Mouse (Mus musculus) stomach, embryonic 16.5 days (tissue): ENCODE data around the gene Fancg. TPM values are rescaled to one million over a fixed set of nuclear protein-coding genes. Genes with fewer than 3 reads are reported as not detected.

Source experiments
- ATAC-seq: fragments of 200-750 bp; cut with Nextera tagmentation; 2 replicates; pipeline ENCODE4 v1.8.0; 2017; ENCODE audit warnings: moderate number of reproducible peaks, moderate TSS enrichment; ENCODE audit not compliant: insufficient read depth, low FRiP score
- H3K27ac ChIP-seq: fragments of 300-500 bp; sonication (generic); 2 replicates; pipeline ENCODE4 v1.5.1; 2014; ENCODE audit warnings: low read length
- H3K27me3 ChIP-seq: fragments of 300-500 bp; sonication (generic); 2 replicates; pipeline ENCODE4 v1.6.1; 2014; ENCODE audit warnings: low read length, control low read depth, mixed read lengths; ENCODE audit not compliant: control insufficient read depth, insufficient read depth
- H3K36me3 ChIP-seq: fragments of 300-500 bp; sonication (generic); 2 replicates; pipeline ENCODE4 v1.6.1; 2014; ENCODE audit warnings: low read length; ENCODE audit not compliant: control insufficient read depth, insufficient read depth
- H3K4me1 ChIP-seq: fragments of 300-500 bp; sonication (generic); 2 replicates; pipeline ENCODE4 v1.6.1; 2014; ENCODE audit warnings: low read length, control low read depth, mixed read lengths; ENCODE audit not compliant: control insufficient read depth, insufficient read depth
- H3K4me2 ChIP-seq: fragments of 300-500 bp; sonication (generic); 2 replicates; pipeline ENCODE4 v1.6.1; 2014; ENCODE audit warnings: low read depth, low read length, mixed read lengths
- H3K4me3 ChIP-seq: fragments of 300-500 bp; sonication (generic); replicated peaks from 2 replicates; pipeline ENCODE4 v1.5.1; 2014; ENCODE audit warnings: mild to moderate bottlenecking, low read length
- H3K9ac ChIP-seq: fragments of 300-500 bp; sonication (generic); 2 replicates; pipeline ENCODE4 v1.6.1; 2014; ENCODE audit warnings: low read length
- H3K9me3 ChIP-seq: fragments of 300-500 bp; sonication (generic); replicated peaks from 2 replicates; pipeline ENCODE4 v1.6.1; 2016; ENCODE audit warnings: low read length, control low read depth; ENCODE audit not compliant: control insufficient read depth
- WGBS: fragments of 180-500 bp; shearing (Covaris S2); extraction: QIAGEN DNeasy Blood & Tissue Kit; methylation state at CpG from one replicate; pipeline ENCODE4 v1.1.7; 2014; 5-methylcytosine and 5-hydroxymethylcytosine counted together
- polyA plus RNA-seq: library from polyadenylated mRNA; unstranded; fragments of >200 nt; fragmentation: Nextera tagmentation; extraction: Ambion mirVana; gene quantifications from 2 replicates; pipeline ENCODE4 v1.2.1, GENCODE M21; 2015

Gene Fancg
- polyA plus RNA-seq, 1 experiment from 2014 or later: 16.5 TPM

GRCm38 (mm10) chr4:42959382-42959781 is 50.9 kb downstream of the Fancg start:
- WGBS: 63% methylated on average over 4 of the region's 4 CpGs

GRCm38 (mm10) chr4:42958942-42959341 is 51.4 kb downstream of the Fancg start:
- Histone ChIP-seq H3K4me3 (no peak overlapping the region), H3K4me2 (no peak overlapping the region), H3K9ac (no peak overlapping the region), H3K27me3 (no peaks in the 10 kb centered on the region), H3K9me3 (no peaks in the 10 kb centered on the region), H3K4me1 (peaks cover 3% of the 10 kb centered on the region; the same call in 1 of the 2 replicates), H3K36me3 (0 out of 2 replicates have a peak, but pooled peaks cover 6% of the 10 kb centered on the region), H3K27ac (no peak overlapping the region)
- 58% methylated on average over 8 of the region's 8 CpGs for WGBS
- ATAC-seq: no peak

More at GRCm38 (mm10) chr4:42959382-42959781, 50.9 kb downstream of the Fancg start:
- no peak overlapping the region for H3K9ac ChIP-seq
- no peak overlapping the region for H3K4me2 ChIP-seq
- H3K27ac ChIP-seq: no peak overlapping the region
- H3K27me3 ChIP-seq: no peaks in the 10 kb centered on the region
- ATAC-seq: no peak
- H3K9me3 ChIP-seq: no peaks in the 10 kb centered on the region
- no peak overlapping the region for H3K4me3 ChIP-seq
- H3K4me1 ChIP-seq: peaks cover 2% of the 10 kb centered on the region; the same call in 1 of the 2 replicates
- 0 out of 2 replicates have a peak, but pooled peaks cover 6% of the 10 kb centered on the region for H3K36me3 ChIP-seq

- no peaks in the 10 kb centered on the region for H3K9me3 ChIP-seq
- no peak for ATAC-seq
- H3K4me2 ChIP-seq: no peak overlapping the region
- H3K27me3 ChIP-seq: no peaks in the 10 kb centered on the region
- H3K9ac ChIP-seq: no peak overlapping the region
- H3K36me3 ChIP-seq: 0 out of 2 replicates have a peak, but pooled peaks cover 6% of the 10 kb centered on the region
- H3K27ac ChIP-seq: no peak overlapping the region
- peaks cover 3% of the 10 kb centered on the region; the same call in 1 of the 2 replicates for H3K4me1 ChIP-seq
- 84% methylated on average over 8 of the region's 8 CpGs for WGBS
- no peak overlapping the region for H3K4me3 ChIP-seq
Observed at GRCm38 (mm10) chr4:42957979-42958378, 52.3 kb downstream of the Fancg start.

- Histone ChIP-seq H3K27me3 (no peaks in the 10 kb centered on the region), H3K4me3 (no peak overlapping the region), H3K27ac (no peak overlapping the region), H3K36me3 (0 out of 2 replicates have a peak, but pooled peaks cover 6% of the 10 kb centered on the region), H3K9ac (no peak overlapping the region), H3K4me2 (no peak overlapping the region), H3K4me1 (peaks cover 3% of the 10 kb centered on the region; the same call in 1 of the 2 replicates), H3K9me3 (no peaks in the 10 kb centered on the region)
- ATAC-seq: no peak
- WGBS: 81% methylated on average over 11 of the region's 11 CpGs
Observed at GRCm38 (mm10) chr4:42957306-42957705, 53.0 kb downstream of the Fancg start.

- 93% methylated on average over 17 of the region's 17 CpGs for WGBS
- no peak for ATAC-seq
- H3K4me2 ChIP-seq: no peak overlapping the region
Observed at GRCm38 (mm10) chr4:42956581-42956980, 53.7 kb downstream of the Fancg start.

GRCm38 (mm10) chr4:42955200-42955599 is 55.1 kb downstream of the Fancg start:
- Histone ChIP-seq H3K4me2 (no peak overlapping the region), H3K27ac (no peak overlapping the region), H3K9me3 (no peaks in the 10 kb centered on the region), H3K27me3 (no peaks in the 10 kb centered on the region), H3K36me3 (0 out of 2 replicates have a peak, but pooled peaks cover 6% of the 10 kb centered on the region), H3K4me1 (peaks cover 13% of the 10 kb centered on the region), H3K4me3 (no peak overlapping the region), H3K9ac (no peak overlapping the region)
- ATAC-seq: no peak
- 92% methylated on average over 3 of the region's 3 CpGs for WGBS

More at GRCm38 (mm10) chr4:42956581-42956980, 53.7 kb downstream of the Fancg start:
- no peak overlapping the region for H3K9ac ChIP-seq
- H3K4me3 ChIP-seq: no peak overlapping the region
- no peak overlapping the region for H3K27ac ChIP-seq
- 0 out of 2 replicates have a peak, but pooled peaks cover 6% of the 10 kb centered on the region for H3K36me3 ChIP-seq
- H3K4me1 ChIP-seq: peaks cover 4% of the 10 kb centered on the region; the same call in 1 of the 2 replicates
- H3K27me3 ChIP-seq: no peaks in the 10 kb centered on the region
- H3K9me3 ChIP-seq: no peaks in the 10 kb centered on the region

GRCm38 (mm10) chr4:42954297-42954696 is 56.0 kb downstream of the Fancg start:
- ATAC-seq: no peak
- 10% methylated on average over 10 of the region's 10 CpGs for WGBS

GRCm38 (mm10) chr4:42953435-42954094 is 56.7 kb downstream of the Fancg start:
- Histone ChIP-seq H3K9ac (0 out of 2 replicates have a peak overlapping the region, but pooled peaks have one; percentile 29), H3K27ac (peak overlapping the region; percentile 59), H3K36me3 (0 out of 2 replicates have a peak, but pooled peaks cover 6% of the 10 kb centered on the region), H3K4me3 (no peak overlapping the region), H3K9me3 (no peaks in the 10 kb centered on the region), H3K4me1 (peaks cover 19% of the 10 kb centered on the region), H3K4me2 (no peak overlapping the region), H3K27me3 (no peaks in the 10 kb centered on the region)
- no peak for ATAC-seq
- 38% methylated on average over 10 of the region's 10 CpGs for WGBS

More at GRCm38 (mm10) chr4:42954297-42954696, 56.0 kb downstream of the Fancg start:
- Histone ChIP-seq H3K4me3 (no peak overlapping the region), H3K4me1 (peaks cover 14% of the 10 kb centered on the region), H3K9me3 (no peaks in the 10 kb centered on the region), H3K36me3 (0 out of 2 replicates have a peak, but pooled peaks cover 6% of the 10 kb centered on the region), H3K27me3 (no peaks in the 10 kb centered on the region), H3K4me2 (no peak overlapping the region), H3K9ac (no peak overlapping the region), H3K27ac (peak overlapping the region; percentile 56; the same call in 1 of the 2 replicates)

- H3K9me3 ChIP-seq: no peaks in the 10 kb centered on the region
Observed at GRCm38 (mm10) chr4:42952563-42952962, 57.7 kb downstream of the Fancg start.

More at GRCm38 (mm10) chr4:42952563-42952962, 57.7 kb downstream of the Fancg start:
- Histone ChIP-seq H3K36me3 (0 out of 2 replicates have a peak, but pooled peaks cover 6% of the 10 kb centered on the region), H3K27ac (peak overlapping the region; percentile 59; the same call in 1 of the 2 replicates), H3K4me1 (peaks cover 19% of the 10 kb centered on the region), H3K9ac (no peak overlapping the region), H3K4me3 (no peak overlapping the region), H3K4me2 (no peak overlapping the region), H3K27me3 (peaks cover 5% of the 10 kb centered on the region; the same call in 1 of the 2 replicates)
- WGBS: 81% methylated on average over 7 of the region's 7 CpGs
- no peak for ATAC-seq
